Mouse (Mus musculus) olfactory bulb, adult 2 months (tissue): ENCODE data around the gene Oxnad1.

Source experiments
- CTCF ChIP-seq: fragments of 200-500 bp; IDR thresholded peaks from 2 replicates; pipeline ENCODE4 v1.5.1; 2012; ENCODE audit warnings: low read depth, mild to moderate bottlenecking, low read length, moderate library complexity; ENCODE audit not compliant: insufficient read depth
- POLR2A ChIP-seq: fragments of 200-500 bp; IDR thresholded peaks from 2 replicates; pipeline ENCODE4 v1.6.1; 2012; ENCODE audit warnings: mild to moderate bottlenecking, low read depth, low read length, moderate library complexity; ENCODE audit not compliant: insufficient read depth

GRCm38 (mm10) chr14:32091124-32091523 lies 6.0 kb downstream of the Oxnad1 start:
- TF ChIP-seq POLR2A (no peak), CTCF (no peak)
